Mouse (Mus musculus) megakaryocyte, embryonic 14.5 days (primary cell): Measurements from ENCODE around the gene Rps6ka1.

ENCODE experiments used
- FLI1 ChIP-seq: IDR thresholded peaks from 2 replicates; pipeline ENCODE4 v1.6.1; 2012; ENCODE audit warnings: low read length, inconsistent platforms, mixed read lengths
- GATA1 ChIP-seq: IDR thresholded peaks from 3 replicates; pipeline ENCODE4 v1.6.1; 2012; ENCODE audit warnings: mixed read lengths, low read length, inconsistent platforms, borderline replicate concordance

GRCm38 (mm10) chr4:133904326-133904725, 16.7 kb upstream of the Rps6ka1 start:
- TF ChIP-seq GATA1: no peak
- no peak for TF ChIP-seq FLI1
